Mouse (Mus musculus): ENCODE results near the gene Gmps. TPM values are rescaled to one million over a fixed set of nuclear protein-coding genes. Genes with fewer than 3 reads are reported as not detected.

Gene Gmps
- polyA plus RNA-seq, 1 experiment from 2014 or later, result 36.5 TPM

DNA sequence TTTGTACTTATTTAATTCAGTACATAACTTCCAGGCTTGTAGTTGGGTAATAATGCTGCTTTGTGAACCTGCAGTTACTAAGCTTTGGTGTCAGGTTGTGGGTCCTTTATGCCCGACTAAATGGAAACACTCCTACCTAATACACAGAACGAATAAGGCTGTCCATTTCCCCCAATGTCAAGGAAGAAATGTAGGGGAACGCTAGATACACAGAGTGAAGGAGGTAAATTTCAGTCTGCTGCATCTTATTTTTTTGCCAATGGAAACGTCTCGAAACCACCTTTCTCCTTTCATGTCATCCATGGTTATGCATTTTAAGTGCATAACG, 11.0 kb upstream of the Gmps start:
- peak overlapping the region; percentile 74 for H3K4me2 ChIP-seq (ENCODE audit: low read depth, low read length)
- peaks cover 10% of the 10 kb centered on the region; the same call in 1 of the 2 replicates for H3K27me3 ChIP-seq (replicated peaks; ENCODE audit: control insufficient read depth, insufficient read depth, low read length)
- H3K36me3 ChIP-seq (ENCODE audit: control insufficient read depth, insufficient read depth, low read length), result 0 out of 2 replicates have a peak, but pooled peaks cover 3% of the 10 kb centered on the region
- H3K4me1 ChIP-seq (ENCODE audit: control insufficient read depth, insufficient read depth, low read length), result peaks cover 23% of the 10 kb centered on the region
- 78% methylated on average over 6 of the region's 6 CpGs for WGBS
- H3K9ac ChIP-seq (ENCODE audit: low read depth, low read length), result peak overlapping the region; percentile 85; the same call in 1 of the 2 replicates
- H3K9me3 ChIP-seq (ENCODE audit: control insufficient read depth, low read length), result no peaks in the 10 kb centered on the region
- DNase-seq (ENCODE audit: low spot score), result no peak
- H3K4me3 ChIP-seq (ENCODE audit: low read depth, low read length), result peak overlapping the region; percentile 96
- no peak for ATAC-seq (ENCODE audit: low read depth)
- H3K27ac ChIP-seq (replicated peaks; ENCODE audit: low read depth, low read length), result peak overlapping the region; percentile 10; the same call in 1 of the 2 replicates

DNA sequence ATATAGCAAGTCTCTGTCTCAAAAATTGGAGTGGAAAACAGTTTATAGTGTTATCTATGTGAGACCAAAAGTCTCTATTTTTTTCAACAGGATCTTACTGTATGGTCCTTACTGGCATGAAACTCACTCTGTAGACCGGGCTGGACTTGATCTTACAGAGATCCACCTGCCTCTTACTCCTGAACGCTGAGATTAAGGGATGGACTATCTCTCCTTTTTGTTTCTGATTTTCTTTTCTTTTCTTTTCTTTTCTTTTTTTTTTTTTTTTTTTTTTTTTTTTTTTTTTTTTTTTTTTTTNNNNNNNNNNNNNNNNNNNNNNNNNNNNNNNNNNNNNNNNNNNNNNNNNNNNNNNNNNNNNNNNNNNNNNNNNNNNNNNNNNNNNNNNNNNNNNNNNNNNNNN, 10.0 kb upstream of the Gmps start:
- ATAC-seq (ENCODE audit: low read depth) (no peak), DNase-seq (ENCODE audit: low spot score) (no peak)
- Histone ChIP-seq H3K27me3 (replicated peaks; ENCODE audit: control insufficient read depth, insufficient read depth, low read length) (peaks cover 10% of the 10 kb centered on the region; the same call in 1 of the 2 replicates), H3K4me1 (ENCODE audit: control insufficient read depth, insufficient read depth, low read length) (peaks cover 22% of the 10 kb centered on the region), H3K36me3 (ENCODE audit: control insufficient read depth, insufficient read depth, low read length) (0 out of 2 replicates have a peak, but pooled peaks cover 3% of the 10 kb centered on the region), H3K9ac (ENCODE audit: low read depth, low read length) (no peak overlapping the region), H3K4me3 (ENCODE audit: low read depth, low read length) (no peak overlapping the region), H3K27ac (replicated peaks; ENCODE audit: low read depth, low read length) (no peak overlapping the region), H3K9me3 (ENCODE audit: control insufficient read depth, low read length) (no peaks in the 10 kb centered on the region), H3K4me2 (ENCODE audit: low read depth, low read length) (no peak overlapping the region)
- 70% methylated on average over 2 of the region's 2 CpGs for WGBS

DNA sequence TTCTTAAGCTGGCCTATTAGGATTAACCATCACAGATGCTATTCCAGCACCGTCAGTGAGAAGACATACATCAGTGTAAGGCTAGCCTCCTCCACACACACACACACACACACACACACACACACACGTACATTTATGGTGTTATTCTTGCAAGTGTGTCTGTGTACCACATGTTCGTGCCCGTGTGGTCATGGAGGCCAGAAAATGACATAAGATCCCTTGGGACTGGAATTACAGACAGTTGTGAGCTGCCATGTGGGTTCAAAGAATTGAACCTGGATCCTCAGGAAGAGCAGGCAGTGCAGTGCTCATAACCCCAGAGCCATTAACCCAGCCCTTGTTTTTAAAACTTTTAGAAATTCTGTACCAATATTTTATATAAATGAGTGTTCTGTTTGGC, 2.0 kb downstream of the Gmps start:
- H3K36me3 ChIP-seq (ENCODE audit: control insufficient read depth, insufficient read depth, low read length), result peaks cover 20% of the 10 kb centered on the region
- no peak overlapping the region for H3K4me3 ChIP-seq (ENCODE audit: low read depth, low read length)
- ATAC-seq (ENCODE audit: low read depth), result no peak
- no peaks in the 10 kb centered on the region for H3K9me3 ChIP-seq (ENCODE audit: control insufficient read depth, low read length)
- H3K27ac ChIP-seq (replicated peaks; ENCODE audit: low read depth, low read length), result no peak overlapping the region
- H3K9ac ChIP-seq (ENCODE audit: low read depth, low read length), result no peak overlapping the region
- DNase-seq (ENCODE audit: low spot score), result no peak
- 0 out of 2 replicates have a peak overlapping the region, but pooled peaks have one; percentile 62 for H3K4me2 ChIP-seq (ENCODE audit: low read depth, low read length)
- peaks cover 8% of the 10 kb centered on the region for H3K4me1 ChIP-seq (ENCODE audit: control insufficient read depth, insufficient read depth, low read length)
- no peaks in the 10 kb centered on the region for H3K27me3 ChIP-seq (replicated peaks; ENCODE audit: control insufficient read depth, insufficient read depth, low read length)
- 51% methylated on average over 4 of the region's 4 CpGs for WGBS

DNA sequence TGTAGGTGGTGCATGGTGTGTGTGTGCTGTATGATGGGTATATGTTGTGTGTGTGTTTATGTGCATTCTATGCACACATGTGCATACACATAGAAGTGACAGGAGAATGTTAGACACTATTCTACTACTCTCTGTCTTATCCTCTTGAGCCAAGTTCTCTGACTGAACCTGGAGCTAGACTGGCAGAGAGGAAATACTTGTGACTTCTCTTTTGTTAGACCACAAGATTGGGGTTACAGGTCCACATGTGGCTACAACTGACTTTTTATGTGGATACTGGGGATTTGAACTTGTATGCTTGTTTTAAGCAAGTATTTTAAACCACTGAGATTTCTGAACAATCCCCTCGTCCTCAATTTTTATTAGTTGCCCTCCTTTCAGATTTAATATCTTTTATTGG, 10.8 kb downstream of the Gmps start:
- Histone ChIP-seq H3K9ac (ENCODE audit: low read depth, low read length) (no peak overlapping the region), H3K27me3 (replicated peaks; ENCODE audit: control insufficient read depth, insufficient read depth, low read length) (no peaks in the 10 kb centered on the region), H3K9me3 (ENCODE audit: control insufficient read depth, low read length) (no peaks in the 10 kb centered on the region), H3K4me1 (ENCODE audit: control insufficient read depth, insufficient read depth, low read length) (no peaks in the 10 kb centered on the region), H3K4me2 (ENCODE audit: low read depth, low read length) (no peak overlapping the region), H3K36me3 (ENCODE audit: control insufficient read depth, insufficient read depth, low read length) (peaks cover 77% of the 10 kb centered on the region), H3K27ac (replicated peaks; ENCODE audit: low read depth, low read length) (no peak overlapping the region), H3K4me3 (ENCODE audit: low read depth, low read length) (no peak overlapping the region)
- ATAC-seq (ENCODE audit: low read depth), result no peak
- WGBS, result 83% methylated on average over 1 of the region's 1 CpGs
- no peak for DNase-seq (ENCODE audit: low spot score)

DNA sequence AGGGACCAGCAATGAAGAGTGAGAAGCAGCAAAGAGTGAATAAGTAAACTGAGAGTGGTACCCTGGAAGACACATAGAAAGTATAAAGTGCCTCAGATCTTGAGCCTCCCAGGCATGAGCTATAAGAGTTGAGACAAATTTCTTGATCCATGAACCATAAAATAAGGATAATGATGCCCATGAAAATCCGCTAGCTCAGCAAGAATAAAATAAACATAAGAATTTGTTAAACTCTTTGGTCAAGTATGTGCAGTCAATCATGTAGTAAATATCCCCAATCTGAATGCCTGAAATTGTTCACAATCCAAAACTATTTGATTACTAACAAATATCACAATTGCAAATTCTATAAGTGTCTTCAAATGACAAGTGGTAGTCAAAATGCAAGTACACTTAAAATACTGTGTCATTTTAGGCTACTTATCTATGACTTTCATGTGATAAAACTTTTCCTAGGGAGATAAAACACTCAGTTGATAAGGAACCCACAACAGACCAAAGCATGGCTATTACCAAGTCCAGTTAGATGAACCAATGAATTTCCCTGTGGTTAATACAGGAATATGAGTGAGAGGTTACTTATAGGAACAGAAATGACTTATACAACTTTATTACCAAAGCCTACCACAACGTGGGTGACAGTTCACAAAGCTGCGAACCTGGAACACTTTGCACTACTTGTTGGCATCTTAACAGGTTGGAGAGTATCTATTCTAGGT, 13.0 kb downstream of the Gmps start:
- Histone ChIP-seq H3K27ac (replicated peaks; ENCODE audit: low read depth, low read length) (no peak overlapping the region), H3K36me3 (ENCODE audit: control insufficient read depth, insufficient read depth, low read length) (peaks cover 83% of the 10 kb centered on the region), H3K4me1 (ENCODE audit: control insufficient read depth, insufficient read depth, low read length) (no peaks in the 10 kb centered on the region), H3K4me2 (ENCODE audit: low read depth, low read length) (no peak overlapping the region), H3K27me3 (replicated peaks; ENCODE audit: control insufficient read depth, insufficient read depth, low read length) (no peaks in the 10 kb centered on the region), H3K9ac (ENCODE audit: low read depth, low read length) (no peak overlapping the region), H3K4me3 (ENCODE audit: low read depth, low read length) (no peak overlapping the region), H3K9me3 (ENCODE audit: control insufficient read depth, low read length) (no peaks in the 10 kb centered on the region)
- DNase-seq (ENCODE audit: low spot score), result no peak
- 91% methylated on average over 3 of the region's 3 CpGs for WGBS
- ATAC-seq (ENCODE audit: low read depth), result no peak

DNA sequence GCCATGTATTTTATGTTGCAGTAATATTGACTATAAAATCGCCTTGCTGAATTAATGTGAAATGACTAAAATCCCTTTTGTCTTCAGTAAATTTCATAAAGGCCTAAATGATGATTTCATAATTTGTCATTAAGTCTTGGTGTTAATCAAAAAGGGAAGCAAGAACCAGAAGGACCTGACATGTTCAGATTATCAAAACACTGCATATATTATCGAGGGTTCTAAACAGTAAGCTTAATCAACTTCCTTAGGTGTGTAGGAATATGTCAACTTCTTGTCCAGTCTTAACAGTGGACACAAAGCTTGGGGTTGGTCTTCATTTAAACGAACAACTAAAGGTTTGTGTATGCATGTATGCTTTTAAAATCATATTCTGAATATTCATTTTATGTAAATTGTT, 45.5 kb downstream of the Gmps start:
- whole genome bisulfite sequencing, result 95% methylated on average over 3 of the region's 3 CpGs
- ATAC-seq (ENCODE audit: low read depth), result no peak

DNA sequence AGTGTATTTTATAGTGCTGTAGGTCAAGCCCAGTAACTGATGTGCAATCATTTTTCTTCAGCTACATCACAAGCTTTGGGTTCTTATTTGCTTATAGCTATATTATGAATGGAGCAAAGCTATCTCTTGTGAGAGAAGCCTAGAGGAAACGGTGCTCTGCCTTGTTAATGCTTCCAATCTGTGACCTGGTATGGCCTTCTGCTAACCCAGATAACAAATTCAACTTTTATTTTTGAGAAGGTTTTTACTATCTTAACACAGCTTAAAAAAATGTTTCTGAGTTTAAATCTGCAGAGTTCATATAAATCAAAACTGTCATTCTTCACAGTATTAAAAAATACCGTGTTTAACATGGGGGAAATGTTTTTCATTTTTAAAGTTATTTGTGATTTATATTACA, 46.0 kb downstream of the Gmps start:
- Histone ChIP-seq H3K4me1 (ENCODE audit: control insufficient read depth, insufficient read depth, low read length) (no peaks in the 10 kb centered on the region), H3K9me3 (ENCODE audit: control insufficient read depth, low read length) (no peaks in the 10 kb centered on the region), H3K4me3 (ENCODE audit: low read depth, low read length) (no peak overlapping the region), H3K9ac (ENCODE audit: low read depth, low read length) (no peak overlapping the region), H3K27ac (replicated peaks; ENCODE audit: low read depth, low read length) (no peak overlapping the region), H3K36me3 (ENCODE audit: control insufficient read depth, insufficient read depth, low read length) (peaks cover 4% of the 10 kb centered on the region; the same call in 1 of the 2 replicates), H3K27me3 (replicated peaks; ENCODE audit: control insufficient read depth, insufficient read depth, low read length) (no peaks in the 10 kb centered on the region), H3K4me2 (ENCODE audit: low read depth, low read length) (no peak overlapping the region)
- ATAC-seq (ENCODE audit: low read depth) (no peak), DNase-seq (ENCODE audit: low spot score) (no peak)
- 84% methylated on average over 2 of the region's 2 CpGs for WGBS

More for the DNA sequence above, 45.5 kb downstream of the Gmps start:
- H3K4me2 ChIP-seq (ENCODE audit: low read depth, low read length), result no peak overlapping the region
- H3K27me3 ChIP-seq (replicated peaks; ENCODE audit: control insufficient read depth, insufficient read depth, low read length), result no peaks in the 10 kb centered on the region
- H3K4me3 ChIP-seq (ENCODE audit: low read depth, low read length), result no peak overlapping the region
- peaks cover 4% of the 10 kb centered on the region; the same call in 1 of the 2 replicates for H3K36me3 ChIP-seq (ENCODE audit: control insufficient read depth, insufficient read depth, low read length)
- H3K4me1 ChIP-seq (ENCODE audit: control insufficient read depth, insufficient read depth, low read length), result no peaks in the 10 kb centered on the region
- H3K9ac ChIP-seq (ENCODE audit: low read depth, low read length), result no peak overlapping the region
- no peak for DNase-seq (ENCODE audit: low spot score)
- H3K27ac ChIP-seq (replicated peaks; ENCODE audit: low read depth, low read length), result no peak overlapping the region
- H3K9me3 ChIP-seq (ENCODE audit: control insufficient read depth, low read length), result no peaks in the 10 kb centered on the region

DNA sequence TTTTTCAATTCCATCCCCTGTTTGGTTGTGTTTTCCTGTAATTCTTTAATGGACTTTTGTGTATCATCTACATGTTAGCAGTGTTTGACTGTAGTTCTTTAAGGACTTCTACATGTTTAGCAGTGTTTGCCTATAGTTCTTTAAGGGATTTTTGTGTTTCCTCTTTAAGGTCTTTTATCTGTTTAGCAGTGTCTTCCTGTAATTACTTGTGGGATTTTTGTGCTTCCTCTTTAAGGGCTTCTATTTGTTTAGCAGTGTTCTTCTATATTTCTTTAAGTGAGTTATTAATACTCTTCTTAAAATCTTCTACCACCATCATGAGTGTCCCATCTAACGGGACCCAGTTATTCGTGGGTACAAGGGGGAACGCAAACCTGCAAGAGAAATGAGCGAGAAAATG, 53.9 kb downstream of the Gmps start:
- Histone ChIP-seq H3K9ac (ENCODE audit: low read depth, low read length) (no peak overlapping the region), H3K27me3 (replicated peaks; ENCODE audit: control insufficient read depth, insufficient read depth, low read length) (no peaks in the 10 kb centered on the region), H3K4me2 (ENCODE audit: low read depth, low read length) (no peak overlapping the region), H3K9me3 (ENCODE audit: control insufficient read depth, low read length) (no peaks in the 10 kb centered on the region), H3K27ac (replicated peaks; ENCODE audit: low read depth, low read length) (no peak overlapping the region), H3K36me3 (ENCODE audit: control insufficient read depth, insufficient read depth, low read length) (no peaks in the 10 kb centered on the region), H3K4me1 (ENCODE audit: control insufficient read depth, insufficient read depth, low read length) (no peaks in the 10 kb centered on the region), H3K4me3 (ENCODE audit: low read depth, low read length) (no peak overlapping the region)
- DNase-seq (ENCODE audit: low spot score) (no peak), ATAC-seq (ENCODE audit: low read depth) (no peak)
- WGBS, result 94% methylated on average over 4 of the region's 4 CpGs

Measured in embryonic facial prominence, embryonic 14.5 days (tissue).